Mouse (Mus musculus): ENCODE data around the gene Palld. TPM values are rescaled to one million over a fixed set of nuclear protein-coding genes. Genes with fewer than 3 reads are reported as not detected.

Gene Palld
- polyA plus RNA-seq, 1 experiment from 2014 or later = 48.3 TPM

- DNase-seq (ENCODE audit: low spot score) (no peak), ATAC-seq (ENCODE audit: low FRiP score) (0 out of 2 replicates have a peak, but pooled peaks have one; percentile 53)
- 40% methylated on average over 12 of the region's 12 CpGs for WGBS
- Histone ChIP-seq H3K4me1 (replicated peaks; ENCODE audit: control insufficient read depth, insufficient read depth, low read length) (no peaks in the 10 kb centered on the region), H3K9ac (ENCODE audit: low read depth, low read length) (no peak overlapping the region), H3K27ac (ENCODE audit: low read depth, low read length) (no peak overlapping the region), H3K9me3 (ENCODE audit: control insufficient read depth, low read length) (no peaks in the 10 kb centered on the region), H3K4me3 (ENCODE audit: low read depth, low read length) (no peak overlapping the region), H3K27me3 (ENCODE audit: control insufficient read depth, insufficient read depth, low read length) (no peaks in the 10 kb centered on the region), H3K4me2 (replicated peaks; ENCODE audit: low read depth, low read length) (no peak overlapping the region), H3K36me3 (ENCODE audit: control insufficient read depth, insufficient read depth, low read length) (no peaks in the 10 kb centered on the region)
Measured at GRCm38 (mm10) chr8:61623485-61624417, 278.7 kb downstream of the Palld start.

GRCm38 (mm10) chr8:61621300-61621699, 281.2 kb downstream of the Palld start:
- DNase-seq (ENCODE audit: low spot score) (no peak), ATAC-seq (ENCODE audit: low FRiP score) (no peak)
- H3K36me3 ChIP-seq (ENCODE audit: control insufficient read depth, insufficient read depth, low read length) = no peaks in the 10 kb centered on the region
- no peak overlapping the region for H3K4me2 ChIP-seq (replicated peaks; ENCODE audit: low read depth, low read length)
- H3K9ac ChIP-seq (ENCODE audit: low read depth, low read length) = no peak overlapping the region
- H3K4me1 ChIP-seq (replicated peaks; ENCODE audit: control insufficient read depth, insufficient read depth, low read length) = no peaks in the 10 kb centered on the region
- H3K27ac ChIP-seq (ENCODE audit: low read depth, low read length) = no peak overlapping the region
- H3K27me3 ChIP-seq (ENCODE audit: control insufficient read depth, insufficient read depth, low read length) = no peaks in the 10 kb centered on the region
- no peaks in the 10 kb centered on the region for H3K9me3 ChIP-seq (ENCODE audit: control insufficient read depth, low read length)
- 80% methylated on average over 3 of the region's 3 CpGs for WGBS
- H3K4me3 ChIP-seq (ENCODE audit: low read depth, low read length) = no peak overlapping the region

GRCm38 (mm10) chr8:61617651-61618050, 284.8 kb downstream of the Palld start:
- no peaks in the 10 kb centered on the region for H3K36me3 ChIP-seq (ENCODE audit: control insufficient read depth, insufficient read depth, low read length)
- no peaks in the 10 kb centered on the region for H3K4me1 ChIP-seq (replicated peaks; ENCODE audit: control insufficient read depth, insufficient read depth, low read length)
- 88% methylated on average over 2 of the region's 2 CpGs for WGBS
- no peak overlapping the region for H3K9ac ChIP-seq (ENCODE audit: low read depth, low read length)
- no peak overlapping the region for H3K4me3 ChIP-seq (ENCODE audit: low read depth, low read length)
- H3K27me3 ChIP-seq (ENCODE audit: control insufficient read depth, insufficient read depth, low read length) = no peaks in the 10 kb centered on the region
- no peak for DNase-seq (ENCODE audit: low spot score)
- ATAC-seq (ENCODE audit: low FRiP score) = no peak
- H3K9me3 ChIP-seq (ENCODE audit: control insufficient read depth, low read length) = no peaks in the 10 kb centered on the region
- H3K27ac ChIP-seq (ENCODE audit: low read depth, low read length) = no peak overlapping the region
- no peak overlapping the region for H3K4me2 ChIP-seq (replicated peaks; ENCODE audit: low read depth, low read length)

GRCm38 (mm10) chr8:61617049-61617448, 285.4 kb downstream of the Palld start:
- ATAC-seq (ENCODE audit: low FRiP score) = no peak
- Histone ChIP-seq H3K4me2 (replicated peaks; ENCODE audit: low read depth, low read length) (no peak overlapping the region), H3K9ac (ENCODE audit: low read depth, low read length) (no peak overlapping the region), H3K36me3 (ENCODE audit: control insufficient read depth, insufficient read depth, low read length) (no peaks in the 10 kb centered on the region), H3K9me3 (ENCODE audit: control insufficient read depth, low read length) (no peaks in the 10 kb centered on the region), H3K27ac (ENCODE audit: low read depth, low read length) (no peak overlapping the region), H3K27me3 (ENCODE audit: control insufficient read depth, insufficient read depth, low read length) (no peaks in the 10 kb centered on the region), H3K4me1 (replicated peaks; ENCODE audit: control insufficient read depth, insufficient read depth, low read length) (no peaks in the 10 kb centered on the region), H3K4me3 (ENCODE audit: low read depth, low read length) (no peak overlapping the region)
- no peak for DNase-seq (ENCODE audit: low spot score)
- 77% methylated on average over 3 of the region's 3 CpGs for WGBS

GRCm38 (mm10) chr8:61615711-61616697, 286.5 kb downstream of the Palld start:
- no peak overlapping the region for H3K27ac ChIP-seq (ENCODE audit: low read depth, low read length)
- H3K36me3 ChIP-seq (ENCODE audit: control insufficient read depth, insufficient read depth, low read length) = no peaks in the 10 kb centered on the region
- no peak overlapping the region for H3K9ac ChIP-seq (ENCODE audit: low read depth, low read length)
- WGBS = 82% methylated on average over 9 of the region's 9 CpGs
- H3K4me3 ChIP-seq (ENCODE audit: low read depth, low read length) = no peak overlapping the region
- no peaks in the 10 kb centered on the region for H3K9me3 ChIP-seq (ENCODE audit: control insufficient read depth, low read length)
- no peaks in the 10 kb centered on the region for H3K27me3 ChIP-seq (ENCODE audit: control insufficient read depth, insufficient read depth, low read length)
- ATAC-seq (ENCODE audit: low FRiP score) (no peak), DNase-seq (ENCODE audit: low spot score) (no peak)
- no peak overlapping the region for H3K4me2 ChIP-seq (replicated peaks; ENCODE audit: low read depth, low read length)
- no peaks in the 10 kb centered on the region for H3K4me1 ChIP-seq (replicated peaks; ENCODE audit: control insufficient read depth, insufficient read depth, low read length)

GRCm38 (mm10) chr8:61611741-61612140, 290.7 kb downstream of the Palld start:
- ATAC-seq (ENCODE audit: low FRiP score) (no peak), DNase-seq (ENCODE audit: low spot score) (no peak)
- H3K4me2 ChIP-seq (replicated peaks; ENCODE audit: low read depth, low read length) = no peak overlapping the region
- WGBS = 86% methylated on average over 6 of the region's 6 CpGs
- no peak overlapping the region for H3K9ac ChIP-seq (ENCODE audit: low read depth, low read length)
- no peak overlapping the region for H3K27ac ChIP-seq (ENCODE audit: low read depth, low read length)
- no peak overlapping the region for H3K4me3 ChIP-seq (ENCODE audit: low read depth, low read length)
- H3K27me3 ChIP-seq (ENCODE audit: control insufficient read depth, insufficient read depth, low read length) = no peaks in the 10 kb centered on the region
- H3K9me3 ChIP-seq (ENCODE audit: control insufficient read depth, low read length) = no peaks in the 10 kb centered on the region
- no peaks in the 10 kb centered on the region for H3K36me3 ChIP-seq (ENCODE audit: control insufficient read depth, insufficient read depth, low read length)
- H3K4me1 ChIP-seq (replicated peaks; ENCODE audit: control insufficient read depth, insufficient read depth, low read length) = no peaks in the 10 kb centered on the region

GRCm38 (mm10) chr8:61611077-61611476, 291.4 kb downstream of the Palld start:
- Histone ChIP-seq H3K27ac (ENCODE audit: low read depth, low read length) (no peak overlapping the region), H3K4me1 (replicated peaks; ENCODE audit: control insufficient read depth, insufficient read depth, low read length) (no peaks in the 10 kb centered on the region), H3K4me2 (replicated peaks; ENCODE audit: low read depth, low read length) (no peak overlapping the region), H3K9me3 (ENCODE audit: control insufficient read depth, low read length) (no peaks in the 10 kb centered on the region), H3K36me3 (ENCODE audit: control insufficient read depth, insufficient read depth, low read length) (no peaks in the 10 kb centered on the region), H3K9ac (ENCODE audit: low read depth, low read length) (no peak overlapping the region), H3K27me3 (ENCODE audit: control insufficient read depth, insufficient read depth, low read length) (no peaks in the 10 kb centered on the region), H3K4me3 (ENCODE audit: low read depth, low read length) (no peak overlapping the region)
- 89% methylated on average over 7 of the region's 7 CpGs for WGBS
- ATAC-seq (ENCODE audit: low FRiP score) (no peak), DNase-seq (ENCODE audit: low spot score) (no peak)

- H3K36me3 ChIP-seq (ENCODE audit: control insufficient read depth, insufficient read depth, low read length) = no peaks in the 10 kb centered on the region
- H3K9me3 ChIP-seq (ENCODE audit: control insufficient read depth, low read length) = no peaks in the 10 kb centered on the region
- H3K27me3 ChIP-seq (ENCODE audit: control insufficient read depth, insufficient read depth, low read length) = no peaks in the 10 kb centered on the region
- no peak for ATAC-seq (ENCODE audit: low FRiP score)
- H3K4me2 ChIP-seq (replicated peaks; ENCODE audit: low read depth, low read length) = no peak overlapping the region
- H3K4me1 ChIP-seq (replicated peaks; ENCODE audit: control insufficient read depth, insufficient read depth, low read length) = no peaks in the 10 kb centered on the region
- no peak overlapping the region for H3K9ac ChIP-seq (ENCODE audit: low read depth, low read length)
- 78% methylated on average over 5 of the region's 5 CpGs for WGBS
- H3K27ac ChIP-seq (ENCODE audit: low read depth, low read length) = no peak overlapping the region
- no peak for DNase-seq (ENCODE audit: low spot score)
- no peak overlapping the region for H3K4me3 ChIP-seq (ENCODE audit: low read depth, low read length)
Measured at GRCm38 (mm10) chr8:61610546-61610945, 291.9 kb downstream of the Palld start.
